Mouse (Mus musculus) embryonic facial prominence, embryonic 13.5 days (tissue): ENCODE measurements at regions not wholly inside any gene's neighbourhood (a gene's known extent, or its start where the extent isn't known, plus 50 kb on each side); places are given as distances from the start of the nearest gene placed in this dataset.

Experiments
- ATAC-seq: fragments of 200-750 bp; cut with Nextera tagmentation; 2 replicates; pipeline ENCODE4 v1.8.0; 2017; ENCODE audit warnings: low read depth; ENCODE audit not compliant: insufficient number of reproducible peaks, insufficient read depth, low FRiP score, low TSS enrichment
- H3K27ac ChIP-seq: fragments of 300-500 bp; sonication (generic); 2 replicates; pipeline ENCODE4 v1.5.1; 2015; ENCODE audit warnings: moderate library complexity, mild to moderate bottlenecking, inconsistent platforms
- H3K27me3 ChIP-seq: fragments of 300-500 bp; sonication (generic); 2 replicates; pipeline ENCODE4 v1.6.1; 2015; ENCODE audit warnings: mild to moderate bottlenecking, inconsistent platforms
- H3K36me3 ChIP-seq: fragments of 300-500 bp; sonication (generic); 2 replicates; pipeline ENCODE4 v1.6.1; 2015; ENCODE audit warnings: mild to moderate bottlenecking, inconsistent platforms
- H3K4me1 ChIP-seq: fragments of 300-500 bp; sonication (generic); 2 replicates; pipeline ENCODE4 v1.6.1; 2015; ENCODE audit warnings: inconsistent platforms
- H3K4me2 ChIP-seq: fragments of 300-500 bp; sonication (generic); 2 replicates; pipeline ENCODE4 v1.6.1; 2015; ENCODE audit warnings: moderate library complexity, mild to moderate bottlenecking, inconsistent platforms
- H3K4me3 ChIP-seq: fragments of 300-500 bp; sonication (generic); 2 replicates; pipeline ENCODE4 v1.5.1; 2015; ENCODE audit warnings: mild to moderate bottlenecking, inconsistent platforms
- H3K9ac ChIP-seq: fragments of 300-500 bp; sonication (generic); 2 replicates; pipeline ENCODE4 v1.6.1; 2015; ENCODE audit warnings: mild to moderate bottlenecking, inconsistent platforms
- H3K9me3 ChIP-seq: fragments of 300-500 bp; sonication (generic); 2 replicates; pipeline ENCODE4 v1.6.1; 2016; ENCODE audit warnings: inconsistent platforms
- WGBS: fragments of 180-500 bp; shearing (Covaris S2); methylation state at CpG from one replicate; pipeline ENCODE4 v1.1.7; 2015; ENCODE audit warnings: mixed read lengths; 5-methylcytosine and 5-hydroxymethylcytosine counted together

- Histone ChIP-seq H3K4me2 (no peak overlapping the region), H3K9ac (no peak overlapping the region), H3K4me3 (no peak overlapping the region), H3K9me3 (no peaks in the 10 kb centered on the region), H3K27ac (no peak overlapping the region), H3K27me3 (no peaks in the 10 kb centered on the region), H3K4me1 (no peaks in the 10 kb centered on the region), H3K36me3 (no peaks in the 10 kb centered on the region)
- WGBS = 69% methylated on average over 2 of the region's 2 CpGs
- no peak for ATAC-seq
Measured at GRCm38 (mm10) chr4:98282275-98282674, 100.8 kb downstream of the Tm2d1 start.

GRCm38 (mm10) chr4:98258336-98258735 is 124.8 kb downstream of the Tm2d1 start:
- 82% methylated on average over 7 of the region's 7 CpGs for WGBS
- H3K27me3 ChIP-seq = no peaks in the 10 kb centered on the region
- H3K4me1 ChIP-seq = no peaks in the 10 kb centered on the region
- H3K4me2 ChIP-seq = no peak overlapping the region
- H3K9me3 ChIP-seq = no peaks in the 10 kb centered on the region
- no peak overlapping the region for H3K27ac ChIP-seq
- H3K4me3 ChIP-seq = no peak overlapping the region
- no peaks in the 10 kb centered on the region for H3K36me3 ChIP-seq
- no peak for ATAC-seq
- no peak overlapping the region for H3K9ac ChIP-seq

- H3K4me2 ChIP-seq = no peak overlapping the region
- WGBS = 83% methylated on average over 9 of the region's 9 CpGs
- no peaks in the 10 kb centered on the region for H3K27me3 ChIP-seq
- H3K27ac ChIP-seq = no peak overlapping the region
- no peaks in the 10 kb centered on the region for H3K9me3 ChIP-seq
- no peak overlapping the region for H3K4me3 ChIP-seq
- no peak overlapping the region for H3K9ac ChIP-seq
- no peaks in the 10 kb centered on the region for H3K36me3 ChIP-seq
- no peaks in the 10 kb centered on the region for H3K4me1 ChIP-seq
- no peak for ATAC-seq
Measured at GRCm38 (mm10) chr4:98257711-98258110, 125.4 kb downstream of the Tm2d1 start.

- no peak for ATAC-seq
- H3K27me3 ChIP-seq = no peaks in the 10 kb centered on the region
- no peaks in the 10 kb centered on the region for H3K9me3 ChIP-seq
- H3K36me3 ChIP-seq = no peaks in the 10 kb centered on the region
- no peak overlapping the region for H3K27ac ChIP-seq
- WGBS = 56% methylated on average over 18 of the region's 18 CpGs
- no peak overlapping the region for H3K4me2 ChIP-seq
- no peak overlapping the region for H3K9ac ChIP-seq
- H3K4me1 ChIP-seq = no peaks in the 10 kb centered on the region
- H3K4me3 ChIP-seq = no peak overlapping the region
Measured at GRCm38 (mm10) chr4:98254856-98255853, 128.0 kb downstream of the Tm2d1 start.

- Histone ChIP-seq H3K27ac (peak overlapping the region; percentile 83), H3K4me2 (peak overlapping the region; percentile 57), H3K36me3 (no peaks in the 10 kb centered on the region), H3K27me3 (peaks cover 3% of the 10 kb centered on the region; the same call in 1 of the 2 replicates), H3K9me3 (no peaks in the 10 kb centered on the region), H3K4me3 (peak overlapping the region; percentile 27), H3K9ac (peak overlapping the region; percentile 40; the same call in 1 of the 2 replicates), H3K4me1 (peaks cover 23% of the 10 kb centered on the region)
- 5% methylated on average over 15 of the region's 16 CpGs for WGBS
- ATAC-seq = peak; percentile 62; the same call in 1 of the 2 replicates
Measured at GRCm38 (mm10) chr4:98243941-98244929, 138.9 kb downstream of the Tm2d1 start.

GRCm38 (mm10) chr4:98243502-98243901 is 139.6 kb downstream of the Tm2d1 start:
- H3K27me3 ChIP-seq = peaks cover 3% of the 10 kb centered on the region; the same call in 1 of the 2 replicates
- 3% methylated on average over 6 of the region's 6 CpGs for WGBS
- peak overlapping the region; percentile 57 for H3K4me2 ChIP-seq
- H3K9me3 ChIP-seq = no peaks in the 10 kb centered on the region
- H3K4me1 ChIP-seq = peaks cover 27% of the 10 kb centered on the region
- no peaks in the 10 kb centered on the region for H3K36me3 ChIP-seq
- 0 out of 2 replicates have a peak overlapping the region, but pooled peaks have one; percentile 8 for H3K4me3 ChIP-seq
- peak overlapping the region; percentile 72 for H3K27ac ChIP-seq
- no peak overlapping the region for H3K9ac ChIP-seq
- no peak for ATAC-seq

- H3K4me2 ChIP-seq = no peak overlapping the region
- no peak overlapping the region for H3K9ac ChIP-seq
- H3K27me3 ChIP-seq = peaks cover 3% of the 10 kb centered on the region; the same call in 1 of the 2 replicates
- no peak overlapping the region for H3K4me3 ChIP-seq
- no peak overlapping the region for H3K27ac ChIP-seq
- WGBS = 96% methylated on average over 2 of the region's 2 CpGs
- no peaks in the 10 kb centered on the region for H3K9me3 ChIP-seq
- H3K4me1 ChIP-seq = peaks cover 40% of the 10 kb centered on the region
- no peaks in the 10 kb centered on the region for H3K36me3 ChIP-seq
- no peak for ATAC-seq
Measured at GRCm38 (mm10) chr4:98241921-98242320, 141.2 kb downstream of the Tm2d1 start.

- no peak overlapping the region for H3K4me2 ChIP-seq
- peaks cover 6% of the 10 kb centered on the region; the same call in 1 of the 2 replicates for H3K27me3 ChIP-seq
- H3K4me3 ChIP-seq = no peak overlapping the region
- ATAC-seq = no peak
- H3K9me3 ChIP-seq = no peaks in the 10 kb centered on the region
- H3K27ac ChIP-seq = no peak overlapping the region
- no peaks in the 10 kb centered on the region for H3K36me3 ChIP-seq
- H3K9ac ChIP-seq = no peak overlapping the region
- peaks cover 46% of the 10 kb centered on the region for H3K4me1 ChIP-seq
Measured at GRCm38 (mm10) chr4:98240289-98240688, 142.8 kb downstream of the Tm2d1 start.

- Histone ChIP-seq H3K4me1 (peaks cover 26% of the 10 kb centered on the region), H3K27me3 (peaks cover 6% of the 10 kb centered on the region; the same call in 1 of the 2 replicates), H3K36me3 (no peaks in the 10 kb centered on the region), H3K9me3 (no peaks in the 10 kb centered on the region), H3K9ac (no peak overlapping the region), H3K4me3 (no peak overlapping the region), H3K4me2 (no peak overlapping the region), H3K27ac (no peak overlapping the region)
- ATAC-seq = no peak
- WGBS = 41% methylated on average over 4 of the region's 4 CpGs
Measured at GRCm38 (mm10) chr4:98238075-98238474, 145.0 kb downstream of the Tm2d1 start.

GRCm38 (mm10) chr4:98237475-98237874 is 145.6 kb downstream of the Tm2d1 start:
- Histone ChIP-seq H3K4me3 (no peak overlapping the region), H3K9me3 (no peaks in the 10 kb centered on the region), H3K27me3 (peaks cover 6% of the 10 kb centered on the region; the same call in 1 of the 2 replicates), H3K4me2 (peak overlapping the region; percentile 24; the same call in 1 of the 2 replicates), H3K4me1 (peaks cover 23% of the 10 kb centered on the region), H3K36me3 (no peaks in the 10 kb centered on the region), H3K9ac (no peak overlapping the region), H3K27ac (peak overlapping the region; percentile 78; the same call in 1 of the 2 replicates)
- 27% methylated on average over 9 of the region's 9 CpGs for whole genome bisulfite sequencing
- no peak for ATAC-seq
